Mouse (Mus musculus): Measurements from ENCODE around the gene Shmt1. TPM values are rescaled to one million over a fixed set of nuclear protein-coding genes. Genes with fewer than 3 reads are reported as not detected.
"Not testable (repeated sequence)": the region's sequence is repeated elsewhere in the genome, so short reads cannot be mapped to it uniquely, and the experiment has no call there.

Gene Shmt1
- polyA plus RNA-seq (2012; rRNA removed): 3.3 and 4.5 TPM in 2 replicates

DNA sequence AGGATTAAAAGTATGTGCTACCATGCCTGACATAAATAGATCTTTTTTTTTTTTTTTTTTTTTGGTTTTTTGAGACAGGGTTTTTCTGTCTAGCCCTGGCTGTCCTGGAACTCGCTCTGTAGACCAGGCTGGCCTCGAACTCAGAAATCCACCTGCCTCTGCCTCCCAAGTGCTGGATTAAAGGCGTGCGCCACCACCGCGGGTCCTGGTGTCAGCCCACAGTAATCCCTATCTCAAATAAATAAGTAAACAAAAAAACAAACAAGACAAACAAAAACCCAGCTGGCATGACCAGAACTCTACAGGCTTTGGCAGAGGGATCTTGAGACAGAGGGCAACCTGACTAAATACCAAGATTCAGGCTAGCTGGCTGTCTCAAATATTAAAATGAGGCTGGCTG lies at the start of gene Shmt1:
Gene Shmt1, minus strand, starts transcription at position 101 of the 400 bp plus-strand sequence.
- not testable (repeated sequence) for H3K27ac ChIP-seq (ENCODE audit: insufficient read depth, low read length); H3K27me3 ChIP-seq (ENCODE audit: control insufficient read depth, insufficient read depth, low read length); DNase-seq; H3K4me1 ChIP-seq (ENCODE audit: control insufficient read depth, insufficient read depth, low read length)
- WGBS: 36% methylated on average over 6 of the region's 6 CpGs
- peak within 1 kb of the TSS; percentile 51 for H3K4me3 ChIP-seq (replicated peaks; ENCODE audit: insufficient read depth, low read depth, low read length)

DNA sequence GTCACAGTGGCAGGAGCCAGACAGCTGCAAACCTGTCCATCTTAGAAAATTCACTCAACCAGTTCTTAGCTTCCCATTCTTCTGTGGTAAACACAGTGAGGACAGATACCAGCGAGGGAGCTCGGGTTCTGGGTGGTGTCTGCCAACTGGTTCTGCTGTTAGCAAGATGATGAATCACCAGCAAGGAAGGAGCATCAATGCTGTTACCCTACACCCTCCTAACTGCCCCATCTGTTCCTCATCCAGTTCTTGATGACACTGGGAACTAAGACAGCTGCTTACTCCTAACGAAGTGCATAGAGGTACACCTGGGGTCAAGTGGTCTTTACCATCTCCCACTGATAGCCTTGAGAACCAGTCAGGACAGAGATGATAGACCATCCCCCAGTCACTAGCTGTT lies 45.1 kb upstream of the Shmt1 start:
- Histone ChIP-seq H3K4me1 (ENCODE audit: control insufficient read depth, insufficient read depth, low read length) (0 out of 2 replicates have a peak, but pooled peaks cover 3% of the 10 kb centered on the region), H3K27ac (ENCODE audit: insufficient read depth, low read length) (no peak overlapping the region), H3K27me3 (ENCODE audit: control insufficient read depth, insufficient read depth, low read length) (no peaks in the 10 kb centered on the region), H3K4me3 (replicated peaks; ENCODE audit: insufficient read depth, low read depth, low read length) (no peak overlapping the region)
- TF ChIP-seq CTCF (IDR thresholded peaks at IDR 0.05; ENCODE audit: borderline replicate concordance, insufficient read depth, low read depth, low read length) (no peak), POLR2A (IDR thresholded peaks at IDR 0.05; ENCODE audit: borderline replicate concordance, insufficient read depth, low read length) (no peak)
- DNase-seq: no peak
- WGBS: 67% methylated on average over 3 of the region's 3 CpGs

DNA sequence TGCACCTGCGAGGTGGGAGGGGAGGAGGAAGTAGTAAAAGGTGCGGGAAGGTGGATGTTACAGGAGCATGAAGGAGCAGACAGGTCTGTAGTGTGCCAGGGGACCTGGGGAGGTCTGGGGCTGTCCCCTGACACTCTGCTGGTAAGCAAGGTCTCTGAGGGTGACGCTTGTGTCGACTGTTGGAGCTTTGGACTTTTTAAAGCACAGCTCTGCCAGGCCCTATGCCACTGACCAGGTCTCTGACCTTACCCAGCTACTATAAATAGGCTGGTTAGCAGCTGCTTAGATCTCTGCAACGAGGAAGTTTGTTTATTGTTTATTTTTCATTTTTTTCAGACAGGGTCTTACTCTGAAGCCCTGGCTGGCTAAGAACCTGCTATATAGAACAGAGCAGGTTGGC lies 33.9 kb upstream of the Shmt1 start:
- Histone ChIP-seq H3K27ac (ENCODE audit: insufficient read depth, low read length) (no peak overlapping the region), H3K27me3 (ENCODE audit: control insufficient read depth, insufficient read depth, low read length) (no peaks in the 10 kb centered on the region), H3K4me3 (replicated peaks; ENCODE audit: insufficient read depth, low read depth, low read length) (no peak overlapping the region), H3K4me1 (ENCODE audit: control insufficient read depth, insufficient read depth, low read length) (0 out of 2 replicates have a peak, but pooled peaks cover 7% of the 10 kb centered on the region)
- TF ChIP-seq CTCF (IDR thresholded peaks at IDR 0.05; ENCODE audit: borderline replicate concordance, insufficient read depth, low read depth, low read length) (no peak), POLR2A (IDR thresholded peaks at IDR 0.05; ENCODE audit: borderline replicate concordance, insufficient read depth, low read length) (no peak)
- no peak for DNase-seq
- 69% methylated on average over 5 of the region's 5 CpGs for WGBS

DNA sequence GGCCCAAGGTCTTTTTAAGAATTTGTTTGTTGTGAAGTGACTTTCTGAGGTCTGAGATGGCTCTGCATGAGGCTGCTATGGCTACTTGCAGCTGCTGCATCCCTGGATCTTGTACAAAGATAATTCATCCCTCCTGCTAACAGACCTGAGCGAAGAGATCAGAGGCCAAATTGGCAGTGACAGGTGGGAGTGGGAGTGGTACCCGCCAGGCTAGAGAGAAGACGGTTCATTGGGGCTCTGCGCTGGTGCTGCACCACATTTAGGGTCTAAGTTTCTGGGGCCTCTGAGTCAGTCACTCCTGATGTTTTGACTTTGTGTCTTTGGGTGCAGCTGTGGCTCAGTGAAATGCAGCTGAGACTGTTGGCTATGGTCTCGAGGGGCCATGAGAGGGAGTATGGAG lies 31.9 kb upstream of the Shmt1 start:
- 74% methylated on average over 5 of the region's 5 CpGs for WGBS
- H3K4me3 ChIP-seq (replicated peaks; ENCODE audit: insufficient read depth, low read depth, low read length): no peak overlapping the region
- DNase-seq: no peak
- H3K27ac ChIP-seq (ENCODE audit: insufficient read depth, low read length): no peak overlapping the region
- TF ChIP-seq CTCF (IDR thresholded peaks at IDR 0.05; ENCODE audit: borderline replicate concordance, insufficient read depth, low read depth, low read length) (no peak), POLR2A (IDR thresholded peaks at IDR 0.05; ENCODE audit: borderline replicate concordance, insufficient read depth, low read length) (no peak)
- H3K4me1 ChIP-seq (ENCODE audit: control insufficient read depth, insufficient read depth, low read length): 0 out of 2 replicates have a peak, but pooled peaks cover 7% of the 10 kb centered on the region
- no peaks in the 10 kb centered on the region for H3K27me3 ChIP-seq (ENCODE audit: control insufficient read depth, insufficient read depth, low read length)

DNA sequence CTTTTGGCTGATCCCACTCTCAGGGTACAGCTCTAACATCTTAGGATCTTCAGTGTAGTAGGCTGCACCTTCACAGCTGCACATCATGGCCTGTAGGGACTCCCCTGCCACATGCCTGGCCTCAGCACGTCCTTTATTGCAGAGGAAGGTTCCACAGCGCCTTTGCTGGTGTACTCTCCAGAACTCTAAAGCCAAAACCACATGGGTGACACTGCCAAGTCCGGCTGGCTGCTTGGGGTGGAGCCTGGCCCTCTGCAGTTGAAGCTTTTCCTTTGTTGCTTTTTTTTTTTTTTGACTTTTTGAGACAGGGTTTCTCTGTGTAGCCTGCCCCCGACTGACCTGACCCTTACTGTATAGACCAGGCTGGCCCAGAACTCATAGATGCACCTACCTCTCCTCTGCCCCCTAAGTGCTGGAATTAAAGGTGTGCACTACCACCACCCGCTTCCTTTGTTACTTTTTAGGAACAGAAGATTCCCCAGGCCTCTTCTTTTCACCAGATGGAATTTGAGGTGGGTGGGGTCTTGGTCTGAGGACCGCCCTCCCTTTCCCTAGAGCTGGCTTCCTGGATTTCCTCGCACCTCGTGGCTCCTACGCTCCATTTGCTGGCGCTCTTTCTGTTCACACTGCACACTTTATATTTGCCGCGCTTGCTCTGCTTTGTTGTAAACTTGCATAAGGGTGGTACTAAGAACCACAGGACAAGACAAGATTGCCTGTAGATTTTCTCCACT lies 30.1 kb upstream of the Shmt1 start:
- TF ChIP-seq POLR2A (IDR thresholded peaks at IDR 0.05; ENCODE audit: borderline replicate concordance, insufficient read depth, low read length) (no peak), CTCF (IDR thresholded peaks at IDR 0.05; ENCODE audit: borderline replicate concordance, insufficient read depth, low read depth, low read length) (no peak)
- DNase-seq: no peak
- no peak overlapping the region for H3K27ac ChIP-seq (ENCODE audit: insufficient read depth, low read length)
- whole genome bisulfite sequencing: 69% methylated on average over 12 of the region's 12 CpGs
- no peaks in the 10 kb centered on the region for H3K27me3 ChIP-seq (ENCODE audit: control insufficient read depth, insufficient read depth, low read length)
- H3K4me3 ChIP-seq (replicated peaks; ENCODE audit: insufficient read depth, low read depth, low read length): no peak overlapping the region
- H3K4me1 ChIP-seq (ENCODE audit: control insufficient read depth, insufficient read depth, low read length): 0 out of 2 replicates have a peak, but pooled peaks cover 7% of the 10 kb centered on the region

DNA sequence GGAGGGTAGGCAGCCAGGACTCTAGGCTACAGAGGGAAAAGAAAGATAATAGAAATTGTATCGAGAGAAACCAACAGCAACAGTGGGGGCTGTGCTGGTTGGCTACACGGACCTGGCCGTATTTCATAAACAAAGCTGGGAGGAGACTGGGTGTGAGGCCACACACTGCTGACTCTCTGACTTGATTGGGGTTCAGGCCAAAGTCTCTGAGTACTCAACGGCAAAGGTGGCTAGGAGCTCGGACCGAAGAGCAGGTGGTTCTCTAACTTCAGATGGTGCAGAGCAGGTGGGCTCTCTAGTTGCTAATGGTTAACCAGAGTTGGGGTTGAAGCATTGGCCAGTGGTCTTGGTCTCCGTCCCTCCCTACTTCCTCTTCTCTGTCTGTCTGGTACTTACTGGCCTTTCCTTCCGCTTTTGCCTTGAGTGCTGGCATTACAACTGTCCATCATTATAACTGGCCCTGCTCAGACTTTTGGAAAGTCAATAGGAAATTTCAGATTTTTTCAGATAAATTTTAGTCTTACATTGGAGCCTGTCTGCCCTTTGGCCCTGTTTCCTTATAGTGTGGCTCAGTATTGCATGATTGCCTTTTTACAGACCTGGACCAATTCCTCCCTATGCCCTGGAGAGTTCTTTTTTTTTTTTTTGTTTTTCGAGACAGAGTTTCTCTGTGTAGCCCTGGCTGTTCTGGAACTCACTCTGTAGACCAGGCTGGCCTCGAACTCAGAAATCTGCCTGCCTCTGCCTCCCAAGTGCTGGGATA lies 26.3 kb upstream of the Shmt1 start:
- no peak overlapping the region for H3K27ac ChIP-seq (ENCODE audit: insufficient read depth, low read length)
- no peak for DNase-seq
- 87% methylated on average over 10 of the region's 10 CpGs for WGBS
- no peaks in the 10 kb centered on the region for H3K27me3 ChIP-seq (ENCODE audit: control insufficient read depth, insufficient read depth, low read length)
- H3K4me1 ChIP-seq (ENCODE audit: control insufficient read depth, insufficient read depth, low read length): 0 out of 2 replicates have a peak, but pooled peaks cover 2% of the 10 kb centered on the region
- no peak for TF ChIP-seq POLR2A (IDR thresholded peaks at IDR 0.05; ENCODE audit: borderline replicate concordance, insufficient read depth, low read length)
- no peak overlapping the region for H3K4me3 ChIP-seq (replicated peaks; ENCODE audit: insufficient read depth, low read depth, low read length)

DNA sequence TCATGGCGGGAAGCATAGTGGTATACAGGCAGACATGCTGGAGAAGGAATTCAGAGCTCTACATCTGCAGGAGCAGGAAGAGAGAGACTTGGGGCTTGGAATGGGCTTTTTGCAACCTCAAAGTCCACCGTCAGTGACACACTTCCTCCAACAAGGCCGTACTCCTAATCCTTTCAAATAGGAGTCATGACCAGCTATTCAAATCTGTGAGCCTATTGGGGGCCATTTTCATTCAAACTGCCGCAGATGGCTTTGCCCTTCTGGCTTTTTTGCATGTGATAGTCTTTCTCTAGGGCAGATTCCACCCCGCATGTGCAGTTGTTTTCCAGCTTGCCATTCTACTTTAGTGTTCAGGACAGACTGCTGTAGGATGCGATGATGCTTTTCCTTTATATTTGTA lies 25.4 kb upstream of the Shmt1 start:
- DNase-seq: no peak
- Histone ChIP-seq H3K4me3 (replicated peaks; ENCODE audit: insufficient read depth, low read depth, low read length) (no peak overlapping the region), H3K27ac (ENCODE audit: insufficient read depth, low read length) (no peak overlapping the region), H3K4me1 (ENCODE audit: control insufficient read depth, insufficient read depth, low read length) (0 out of 2 replicates have a peak, but pooled peaks cover 2% of the 10 kb centered on the region), H3K27me3 (ENCODE audit: control insufficient read depth, insufficient read depth, low read length) (no peaks in the 10 kb centered on the region)
- WGBS: 94% methylated on average over 6 of the region's 6 CpGs
- TF ChIP-seq CTCF (IDR thresholded peaks at IDR 0.05; ENCODE audit: borderline replicate concordance, insufficient read depth, low read depth, low read length) (no peak), POLR2A (IDR thresholded peaks at IDR 0.05; ENCODE audit: borderline replicate concordance, insufficient read depth, low read length) (no peak)

All from cerebellum, adult 2 months (tissue).